Mouse (Mus musculus) kidney, embryonic 16.5 days (tissue): ENCODE data around the gene Htr7. TPM values are rescaled to one million over a fixed set of nuclear protein-coding genes. Genes with fewer than 3 reads are reported as not detected.

Source experiments
- ATAC-seq: fragments of 200-750 bp; cut with Nextera tagmentation; 2 replicates; pipeline ENCODE4 v1.8.0; 2017; ENCODE audit warnings: moderate TSS enrichment; ENCODE audit not compliant: low FRiP score, low TSS enrichment
- H3K27ac ChIP-seq: fragments of 300-500 bp; sonication (generic); 2 replicates; pipeline ENCODE4 v1.5.1; 2014; ENCODE audit warnings: low read length
- H3K27me3 ChIP-seq: fragments of 300-500 bp; sonication (generic); 2 replicates; pipeline ENCODE4 v1.6.1; 2014; ENCODE audit warnings: low read length, control low read depth, mixed read lengths; ENCODE audit not compliant: insufficient read depth
- H3K36me3 ChIP-seq: fragments of 300-500 bp; sonication (generic); 2 replicates; pipeline ENCODE4 v1.6.1; 2014; ENCODE audit warnings: low read length, control low read depth, mixed read lengths; ENCODE audit not compliant: insufficient read depth
- H3K4me1 ChIP-seq: fragments of 300-500 bp; sonication (generic); 2 replicates; pipeline ENCODE4 v1.6.1; 2014; ENCODE audit warnings: low read length, control low read depth, mixed read lengths; ENCODE audit not compliant: insufficient read depth
- H3K4me2 ChIP-seq: fragments of 300-500 bp; sonication (generic); replicated peaks from 2 replicates; pipeline ENCODE4 v1.6.1; 2014; ENCODE audit warnings: low read depth, low read length
- H3K4me3 ChIP-seq: fragments of 300-500 bp; sonication (generic); 2 replicates; pipeline ENCODE4 v1.5.1; 2014; ENCODE audit warnings: mild to moderate bottlenecking, low read length
- H3K9ac ChIP-seq: fragments of 300-500 bp; sonication (generic); replicated peaks from 2 replicates; pipeline ENCODE4 v1.6.1; 2014; ENCODE audit warnings: low read length
- H3K9me3 ChIP-seq: fragments of 300-500 bp; sonication (generic); 2 replicates; pipeline ENCODE4 v1.6.1; 2016; ENCODE audit warnings: low read length, control low read depth
- WGBS: fragments of 180-500 bp; shearing (Covaris S2); extraction: QIAGEN DNeasy Blood & Tissue Kit; methylation state at CpG from one replicate; pipeline ENCODE4 v1.1.7; 2014; 5-methylcytosine and 5-hydroxymethylcytosine counted together
- polyA plus RNA-seq: library from polyadenylated mRNA; unstranded; fragments of >200 nt; fragmentation: Nextera tagmentation; extraction: Ambion mirVana; gene quantifications from 2 replicates; pipeline ENCODE4 v1.2.1, GENCODE M21; 2015

The Htr7 gene
- polyA plus RNA-seq, 1 experiment from 2014 or later, result 0.05 TPM

- Histone ChIP-seq H3K27ac (no peak overlapping the region), H3K9ac (no peak overlapping the region), H3K27me3 (no peaks in the 10 kb centered on the region), H3K36me3 (no peaks in the 10 kb centered on the region), H3K4me2 (no peak overlapping the region), H3K9me3 (no peaks in the 10 kb centered on the region), H3K4me1 (no peaks in the 10 kb centered on the region), H3K4me3 (no peak overlapping the region)
- no peak for ATAC-seq
Observed at GRCm38 (mm10) chr19:35974681-35975080, 82.6 kb downstream of the Htr7 start.

- no peak overlapping the region for H3K9ac ChIP-seq
- H3K9me3 ChIP-seq, result no peaks in the 10 kb centered on the region
- no peaks in the 10 kb centered on the region for H3K27me3 ChIP-seq
- no peak overlapping the region for H3K4me3 ChIP-seq
- WGBS, result 83% methylated on average over 5 of the region's 5 CpGs
- no peak for ATAC-seq
- H3K36me3 ChIP-seq, result no peaks in the 10 kb centered on the region
- H3K27ac ChIP-seq, result no peak overlapping the region
- no peak overlapping the region for H3K4me2 ChIP-seq
- H3K4me1 ChIP-seq, result no peaks in the 10 kb centered on the region
Observed at GRCm38 (mm10) chr19:35957656-35958055, 99.7 kb downstream of the Htr7 start.

- H3K36me3 ChIP-seq, result no peaks in the 10 kb centered on the region
- no peaks in the 10 kb centered on the region for H3K27me3 ChIP-seq
- no peak overlapping the region for H3K9ac ChIP-seq
- WGBS, result 64% methylated on average over 13 of the region's 13 CpGs
- H3K4me1 ChIP-seq, result no peaks in the 10 kb centered on the region
- H3K4me3 ChIP-seq, result no peak overlapping the region
- H3K9me3 ChIP-seq, result no peaks in the 10 kb centered on the region
- no peak for ATAC-seq
- no peak overlapping the region for H3K4me2 ChIP-seq
- H3K27ac ChIP-seq, result no peak overlapping the region
Observed at GRCm38 (mm10) chr19:35955698-35956097, 101.6 kb downstream of the Htr7 start.

GRCm38 (mm10) chr19:35949888-35950287 lies 107.4 kb downstream of the Htr7 start:
- WGBS, result 55% methylated on average over 1 of the region's 1 CpGs
- no peaks in the 10 kb centered on the region for H3K27me3 ChIP-seq
- no peak overlapping the region for H3K4me3 ChIP-seq
- H3K4me1 ChIP-seq, result no peaks in the 10 kb centered on the region
- no peak for ATAC-seq
- no peaks in the 10 kb centered on the region for H3K36me3 ChIP-seq
- no peak overlapping the region for H3K9ac ChIP-seq
- H3K9me3 ChIP-seq, result no peaks in the 10 kb centered on the region
- H3K4me2 ChIP-seq, result no peak overlapping the region
- no peak overlapping the region for H3K27ac ChIP-seq

GRCm38 (mm10) chr19:35924961-35925495 lies 132.3 kb downstream of the Htr7 start:
- Histone ChIP-seq H3K4me2 (no peak overlapping the region), H3K9ac (no peak overlapping the region), H3K9me3 (no peaks in the 10 kb centered on the region), H3K4me1 (no peaks in the 10 kb centered on the region), H3K4me3 (no peak overlapping the region), H3K36me3 (no peaks in the 10 kb centered on the region), H3K27me3 (no peaks in the 10 kb centered on the region), H3K27ac (no peak overlapping the region)
- no peak for ATAC-seq
- 71% methylated on average over 3 of the region's 3 CpGs for WGBS

- Histone ChIP-seq H3K4me2 (no peak overlapping the region), H3K27ac (no peak overlapping the region), H3K9ac (no peak overlapping the region), H3K4me3 (no peak overlapping the region), H3K4me1 (no peaks in the 10 kb centered on the region), H3K27me3 (no peaks in the 10 kb centered on the region), H3K36me3 (no peaks in the 10 kb centered on the region), H3K9me3 (no peaks in the 10 kb centered on the region)
- WGBS, result 36% methylated on average over 5 of the region's 5 CpGs
- no peak; the same call in 1 of the 2 replicates for ATAC-seq
Observed at GRCm38 (mm10) chr19:35924418-35924817, 132.9 kb downstream of the Htr7 start.

Other genes with a start within 250 kb of the Htr7 start
- 63.4 and 67.9 TPM in 2 replicates for gene Rpp30, start 26.2 kb upstream of the Htr7 start, polyA plus RNA-seq
- gene Ankrd1, start 62.6 kb upstream of the Htr7 start, polyA plus RNA-seq, result 0.40 and 0.47 TPM in 2 replicates